Mouse (Mus musculus) forelimb bud, embryonic 11.5 days (tissue): Measurements from ENCODE around the gene Timm17b.
"Not testable (repeated sequence)": the region's sequence is repeated elsewhere in the genome, so short reads cannot be mapped to it uniquely, and the experiment has no call there.

Source experiments
- DNase-seq: peaks from one replicate; pipeline ENCODE4 v3.0.0-alpha.2; 2012; ENCODE audit warnings: low read depth, low spot score

Timm17b gene

GRCm38 (mm10) chrX:7898880-7899874, at the start of gene Timm17b, which contains the start of gene Pqbp1:
TSS of gene Timm17b (plus strand) at chrX:7899357.
TSS of gene Pqbp1 (minus strand) at chrX:7899269.
- peak; percentile 89 for DNase-seq

- no peak for DNase-seq
These were observed 44.6 kb upstream of the Timm17b start for GRCm38 (mm10) chrX:7854578-7854977.

- no peak for DNase-seq
These were observed 39.9 kb upstream of the Timm17b start for GRCm38 (mm10) chrX:7859191-7859753.

GRCm38 (mm10) chrX:7863181-7863580, 36.0 kb upstream of the Timm17b start:
- no peak for DNase-seq

GRCm38 (mm10) chrX:7864551-7864950, 34.6 kb upstream of the Timm17b start:
- DNase-seq: no peak

- DNase-seq: no peak
These were observed 33.8 kb upstream of the Timm17b start for GRCm38 (mm10) chrX:7865343-7865742.

GRCm38 (mm10) chrX:7865786-7866185, 33.4 kb upstream of the Timm17b start:
- no peak for DNase-seq

- DNase-seq: no peak
These were observed 32.0 kb upstream of the Timm17b start for GRCm38 (mm10) chrX:7867141-7867540.

GRCm38 (mm10) chrX:7868506-7868905, 30.7 kb upstream of the Timm17b start:
- no peak for DNase-seq

- no peak for DNase-seq
These were observed 29.3 kb upstream of the Timm17b start for GRCm38 (mm10) chrX:7869826-7870225.

- DNase-seq: peak; percentile 77
These were observed 21.1 kb upstream of the Timm17b start, which contains the start of gene Pim2 for GRCm38 (mm10) chrX:7878007-7878419. TSS of gene Pim2 (plus strand) at chrX:7878262.

- DNase-seq: no peak
These were observed 20.7 kb upstream of the Timm17b start for GRCm38 (mm10) chrX:7878495-7878894.

GRCm38 (mm10) chrX:7879819-7880218, 19.3 kb upstream of the Timm17b start:
- peak; percentile 73 for DNase-seq

GRCm38 (mm10) chrX:7883841-7884567, 15.2 kb upstream of the Timm17b start, which contains the start of gene Slc35a2:
TSS of gene Slc35a2 (plus strand) at chrX:7884028.
- peak; percentile 77 for DNase-seq

- DNase-seq: no peak
These were observed 946 bp upstream of the Timm17b start for GRCm38 (mm10) chrX:7898211-7898610.

- no peak for DNase-seq
These were observed 5.3 kb downstream of the Timm17b start for GRCm38 (mm10) chrX:7904441-7904840.

- DNase-seq: no peak
These were observed 8.6 kb downstream of the Timm17b start, which contains the start of gene Gm10491 for GRCm38 (mm10) chrX:7907735-7908134. TSS of gene Gm10491 (minus strand) at chrX:7907835.

- DNase-seq: not testable (repeated sequence)
These were observed 10.1 kb downstream of the Timm17b start, which contains the start of gene Gm10490 for GRCm38 (mm10) chrX:7909242-7909641. TSS of gene Gm10490 (plus strand) at chrX:7909542.

GRCm38 (mm10) chrX:7910473-7910872, 11.3 kb downstream of the Timm17b start:
- no peak for DNase-seq

GRCm38 (mm10) chrX:7915669-7916068, 16.5 kb downstream of the Timm17b start:
- DNase-seq: not testable (repeated sequence)

- not testable (repeated sequence) for DNase-seq
These were observed 18.8 kb downstream of the Timm17b start for GRCm38 (mm10) chrX:7917960-7918359.
